Mouse (Mus musculus): Measurements from ENCODE around the gene Fus. TPM values are rescaled to one million over a fixed set of nuclear protein-coding genes. Genes with fewer than 3 reads are reported as not detected.

Gene Fus
- total and polyA plus RNA-seq, 2 experiments from 2014 or later, result 25.8 to 175 TPM

DNA sequence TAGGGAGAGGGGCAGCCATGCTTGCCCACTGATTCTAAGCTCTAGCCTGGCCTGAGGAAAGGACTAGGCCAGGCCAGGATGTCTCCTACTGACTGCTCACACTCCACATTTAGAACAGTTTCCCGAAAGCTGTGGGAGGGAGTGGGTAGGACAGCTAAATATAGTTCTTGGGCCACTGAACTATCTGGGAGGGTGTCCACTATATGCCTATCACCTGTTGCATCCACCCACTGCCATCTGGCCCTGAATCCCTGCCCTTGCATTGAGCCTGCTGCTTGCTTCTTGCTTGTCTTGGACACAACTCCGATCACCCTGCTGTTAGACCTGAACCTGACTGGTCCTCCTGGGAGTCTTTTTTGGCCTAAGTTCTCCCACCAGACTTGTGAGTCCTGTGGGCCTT is 36.4 kb downstream of the Fus start, which contains the start of gene Trim72:
Trim72 (plus strand) TSS at position 262 of the 400 bp plus-strand sequence.
- TF ChIP-seq CTCF (IDR thresholded peaks at IDR 0.05; ENCODE audit: low read depth), result no peak
- DNase-seq (ENCODE audit: low spot score), result peak; percentile 61
- Histone ChIP-seq H3K9me3 (replicated peaks; ENCODE audit: control insufficient read depth, low read length) (no peaks in the 10 kb centered on the region), H3K4me2 (ENCODE audit: low read depth, low read length) (peak within 1 kb of the TSS; percentile 54), H3K27ac (ENCODE audit: low read depth) (peak within 1 kb of the TSS; percentile 78), H3K27me3 (ENCODE audit: control insufficient read depth, insufficient read depth, low read length) (0 out of 2 replicates have a peak, but pooled peaks cover 3% of the 10 kb centered on the region), H3K36me3 (replicated peaks; ENCODE audit: control insufficient read depth, insufficient read depth, low read length) (no peaks in the 10 kb centered on the region), H3K4me3 (ENCODE audit: low read depth, low read length) (peak within 1 kb of the TSS; percentile 28), H3K9ac (replicated peaks; ENCODE audit: low read depth, low read length) (0 out of 2 replicates have a peak within 1 kb of the TSS, but pooled peaks have one; percentile 23), H3K4me1 (ENCODE audit: control insufficient read depth, insufficient read depth) (peaks cover 15% of the 10 kb centered on the region)
- peak; percentile 84 for ATAC-seq (ENCODE audit: insufficient read depth, low read depth)
- 45% methylated on average over 2 of the region's 2 CpGs for WGBS

DNA sequence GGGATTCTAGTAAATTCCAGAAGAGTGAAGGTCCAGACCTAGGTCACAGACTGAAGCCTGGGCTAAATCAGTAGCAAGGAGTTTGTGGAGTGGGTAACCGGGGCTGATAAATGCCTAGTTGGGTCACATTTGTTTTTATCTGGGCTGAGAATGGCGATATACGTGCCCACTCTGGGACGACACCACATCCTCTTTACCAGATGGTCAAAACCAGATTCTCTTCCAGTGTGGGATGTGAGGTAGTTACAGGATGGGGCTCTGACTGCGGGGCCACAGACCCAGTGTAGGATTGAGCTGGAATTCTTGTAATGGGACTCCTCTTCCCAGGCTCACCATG is 36.9 kb downstream of the Fus start:
- Histone ChIP-seq H3K27ac (ENCODE audit: low read depth) (peak overlapping the region; percentile 78), H3K9me3 (replicated peaks; ENCODE audit: control insufficient read depth, low read length) (no peaks in the 10 kb centered on the region), H3K4me2 (ENCODE audit: low read depth, low read length) (peak overlapping the region; percentile 54), H3K27me3 (ENCODE audit: control insufficient read depth, insufficient read depth, low read length) (0 out of 2 replicates have a peak, but pooled peaks cover 3% of the 10 kb centered on the region), H3K36me3 (replicated peaks; ENCODE audit: control insufficient read depth, insufficient read depth, low read length) (no peaks in the 10 kb centered on the region), H3K4me1 (ENCODE audit: control insufficient read depth, insufficient read depth) (peaks cover 15% of the 10 kb centered on the region), H3K4me3 (ENCODE audit: low read depth, low read length) (peak overlapping the region; percentile 28), H3K9ac (replicated peaks; ENCODE audit: low read depth, low read length) (0 out of 2 replicates have a peak overlapping the region, but pooled peaks have one; percentile 23)
- WGBS, result 48% methylated on average over 5 of the region's 5 CpGs
- DNase-seq (ENCODE audit: low spot score), result no peak
- no peak; the same call in 1 of the 2 replicates for ATAC-seq (ENCODE audit: insufficient read depth, low read depth)
- no peak for TF ChIP-seq CTCF (IDR thresholded peaks at IDR 0.05; ENCODE audit: low read depth)
- no peak for TF ChIP-seq EP300 (IDR thresholded peaks at IDR 0.05; ENCODE audit: low read depth)

DNA sequence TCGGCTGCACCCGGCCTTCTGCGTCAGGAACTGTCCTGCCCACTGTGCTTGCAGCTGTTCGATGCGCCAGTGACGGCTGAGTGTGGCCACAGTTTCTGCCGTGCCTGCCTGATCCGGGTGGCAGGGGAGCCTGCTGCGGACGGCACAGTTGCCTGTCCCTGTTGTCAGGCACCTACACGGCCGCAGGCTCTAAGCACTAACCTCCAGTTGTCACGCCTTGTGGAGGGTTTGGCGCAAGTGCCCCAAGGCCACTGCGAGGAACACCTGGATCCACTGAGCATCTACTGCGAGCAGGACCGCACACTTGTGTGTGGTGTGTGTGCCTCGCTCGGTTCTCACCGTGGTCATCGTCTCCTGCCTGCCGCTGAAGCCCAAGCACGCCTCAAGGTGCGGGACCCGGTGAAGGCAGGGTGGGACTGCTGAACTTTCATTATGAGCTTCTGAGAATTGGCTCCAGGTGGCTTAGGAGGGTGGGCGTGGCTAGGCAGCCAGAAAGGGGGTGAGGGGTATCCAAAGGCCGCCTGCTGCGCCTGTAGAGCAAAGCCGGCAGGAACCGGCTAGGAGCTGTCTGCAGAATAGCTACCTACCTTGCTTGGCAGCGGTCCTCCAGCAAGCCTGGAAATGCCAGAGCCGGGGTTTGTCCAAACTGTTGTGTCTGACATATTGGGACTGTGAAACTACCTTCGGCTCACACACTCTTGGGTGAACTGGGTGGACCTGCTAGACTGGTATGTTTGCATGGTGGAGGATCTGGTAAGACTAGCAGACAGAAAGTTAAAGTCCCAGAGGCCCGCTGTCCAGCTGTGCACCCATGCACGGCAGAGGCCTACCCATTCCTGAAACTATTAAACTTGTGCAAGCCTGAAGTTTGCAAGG is 37.5 kb downstream of the Fus start:
- WGBS, result 33% methylated on average over 35 of the region's 35 CpGs
- Histone ChIP-seq H3K27ac (ENCODE audit: low read depth) (peak overlapping the region; percentile 78), H3K36me3 (replicated peaks; ENCODE audit: control insufficient read depth, insufficient read depth, low read length) (no peaks in the 10 kb centered on the region), H3K27me3 (ENCODE audit: control insufficient read depth, insufficient read depth, low read length) (0 out of 2 replicates have a peak, but pooled peaks cover 3% of the 10 kb centered on the region), H3K9me3 (replicated peaks; ENCODE audit: control insufficient read depth, low read length) (no peaks in the 10 kb centered on the region), H3K9ac (replicated peaks; ENCODE audit: low read depth, low read length) (0 out of 2 replicates have a peak overlapping the region, but pooled peaks have one; percentile 23), H3K4me3 (ENCODE audit: low read depth, low read length) (peak overlapping the region; percentile 28), H3K4me1 (ENCODE audit: control insufficient read depth, insufficient read depth) (peaks cover 15% of the 10 kb centered on the region), H3K4me2 (ENCODE audit: low read depth, low read length) (peak overlapping the region; percentile 54)
- TF ChIP-seq CTCF (IDR thresholded peaks at IDR 0.05; ENCODE audit: low read depth), result no peak
- TF ChIP-seq EP300 (IDR thresholded peaks at IDR 0.05; ENCODE audit: low read depth), result no peak
- peak; percentile 34; the same call in 1 of the 2 replicates for ATAC-seq (ENCODE audit: insufficient read depth, low read depth)
- no peak for DNase-seq (ENCODE audit: low spot score)

DNA sequence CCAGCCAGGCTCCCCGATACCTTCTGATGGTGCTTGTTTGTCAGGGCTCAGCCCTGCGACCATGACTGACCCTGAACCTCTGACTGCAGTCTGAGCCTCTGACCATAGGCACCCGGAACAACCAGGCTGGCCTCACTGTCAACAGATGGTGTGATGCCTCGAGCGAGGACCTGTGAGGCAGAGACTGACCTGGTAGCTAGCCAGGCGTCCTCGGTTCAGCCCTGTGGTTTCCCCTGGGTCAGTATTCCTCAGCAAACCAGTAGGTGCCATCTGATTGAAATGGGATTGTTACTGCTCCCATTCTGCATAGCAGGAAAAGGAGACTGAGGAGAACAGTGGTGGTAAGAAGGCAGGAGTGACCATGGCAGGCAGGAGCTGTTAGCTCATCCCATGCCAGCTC is 38.9 kb downstream of the Fus start:
- Histone ChIP-seq H3K27ac (ENCODE audit: low read depth) (no peak overlapping the region), H3K4me1 (ENCODE audit: control insufficient read depth, insufficient read depth) (peaks cover 15% of the 10 kb centered on the region), H3K36me3 (replicated peaks; ENCODE audit: control insufficient read depth, insufficient read depth, low read length) (no peaks in the 10 kb centered on the region), H3K9me3 (replicated peaks; ENCODE audit: control insufficient read depth, low read length) (no peaks in the 10 kb centered on the region), H3K27me3 (ENCODE audit: control insufficient read depth, insufficient read depth, low read length) (0 out of 2 replicates have a peak, but pooled peaks cover 10% of the 10 kb centered on the region), H3K9ac (replicated peaks; ENCODE audit: low read depth, low read length) (no peak overlapping the region), H3K4me2 (ENCODE audit: low read depth, low read length) (no peak overlapping the region), H3K4me3 (ENCODE audit: low read depth, low read length) (no peak overlapping the region)
- no peak for ATAC-seq (ENCODE audit: insufficient read depth, low read depth)
- no peak for DNase-seq (ENCODE audit: low spot score)
- WGBS, result 70% methylated on average over 7 of the region's 7 CpGs
- TF ChIP-seq EP300 (IDR thresholded peaks at IDR 0.05; ENCODE audit: low read depth) (no peak), CTCF (IDR thresholded peaks at IDR 0.05; ENCODE audit: low read depth) (no peak)

DNA sequence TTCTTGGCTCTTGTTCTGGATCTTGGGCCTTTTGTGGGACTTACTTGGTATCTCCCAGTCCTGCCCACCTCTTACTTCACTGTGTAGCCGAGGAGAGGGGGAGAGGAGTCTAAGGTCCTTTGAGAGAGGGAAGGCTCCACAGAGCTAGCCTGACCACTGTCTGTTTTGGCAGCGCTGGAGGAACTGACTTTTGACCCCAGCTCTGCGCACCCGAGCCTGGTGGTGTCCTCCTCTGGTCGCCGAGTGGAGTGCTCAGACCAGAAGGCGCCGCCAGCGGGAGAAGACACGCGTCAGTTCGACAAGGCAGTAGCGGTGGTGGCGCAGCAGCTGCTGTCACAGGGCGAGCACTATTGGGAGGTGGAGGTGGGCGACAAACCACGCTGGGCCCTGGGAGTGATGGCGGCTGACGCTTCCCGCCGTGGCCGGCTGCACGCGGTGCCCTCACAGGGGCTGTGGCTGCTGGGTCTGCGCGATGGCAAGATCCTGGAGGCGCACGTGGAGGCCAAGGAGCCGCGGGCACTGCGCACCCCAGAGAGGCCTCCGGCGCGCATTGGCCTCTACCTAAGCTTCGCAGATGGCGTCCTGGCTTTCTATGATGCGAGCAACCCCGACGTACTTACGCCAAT is 42.6 kb downstream of the Fus start:
- Histone ChIP-seq H3K9me3 (replicated peaks; ENCODE audit: control insufficient read depth, low read length) (no peaks in the 10 kb centered on the region), H3K27ac (ENCODE audit: low read depth) (no peak overlapping the region), H3K27me3 (ENCODE audit: control insufficient read depth, insufficient read depth, low read length) (0 out of 2 replicates have a peak, but pooled peaks cover 6% of the 10 kb centered on the region), H3K9ac (replicated peaks; ENCODE audit: low read depth, low read length) (no peak overlapping the region), H3K36me3 (replicated peaks; ENCODE audit: control insufficient read depth, insufficient read depth, low read length) (no peaks in the 10 kb centered on the region), H3K4me3 (ENCODE audit: low read depth, low read length) (no peak overlapping the region), H3K4me1 (ENCODE audit: control insufficient read depth, insufficient read depth) (no peaks in the 10 kb centered on the region; the same call in 1 of the 2 replicates), H3K4me2 (ENCODE audit: low read depth, low read length) (no peak overlapping the region)
- WGBS, result 43% methylated on average over 40 of the region's 40 CpGs
- no peak for ATAC-seq (ENCODE audit: insufficient read depth, low read depth)
- TF ChIP-seq CTCF (IDR thresholded peaks at IDR 0.05; ENCODE audit: low read depth), result no peak
- TF ChIP-seq EP300 (IDR thresholded peaks at IDR 0.05; ENCODE audit: low read depth), result no peak
- no peak for DNase-seq (ENCODE audit: low spot score)

Measured in heart, postnatal 0 days (tissue).